Mouse (Mus musculus): ENCODE results near the gene 3110082J24Rik.

GRCm38 (mm10) chr5:30114761-30115140 lies 8.9 kb upstream of the 3110082J24Rik start:
- TF ChIP-seq CTCF (IDR thresholded peaks at IDR 0.05 in 2 of 3, conservative IDR thresholded peaks at IDR 0.05 in 1 of 3; ENCODE audit: control insufficient read depth in 1 of 3, insufficient read depth in 1 of 3, low read depth in 2 of 3, low read length in 3 of 3, poor library complexity in 1 of 3, severe bottlenecking in 1 of 3) (no peak), POLR2AphosphoS5 (IDR thresholded peaks at IDR 0.05; ENCODE audit: borderline replicate concordance, low read depth, low read length) (no peak), EP300 (IDR thresholded peaks at IDR 0.05; ENCODE audit: low read depth in 1 of 2, low read length in 2 of 2) (no peak), HCFC1 (IDR thresholded peaks at IDR 0.05; ENCODE audit: low read depth, low read length) (no peak), E2F4 (IDR thresholded peaks at IDR 0.05; ENCODE audit: borderline replicate concordance, low read depth, low read length) (no peak)
